Mouse (Mus musculus): ENCODE measurements around the gene Gm38392. TPM values are rescaled to one million over a fixed set of nuclear protein-coding genes. Genes with fewer than 3 reads are reported as not detected.
"Not testable (repeated sequence)": the region's sequence is repeated elsewhere in the genome, so short reads cannot be mapped to it uniquely, and the experiment has no call there.

Gm38392 gene
- polyA plus RNA-seq, 1 experiment from 2014 or later: 1.4 TPM

GRCm38 (mm10) chr3:88284815-88285564 is 2.0 kb downstream of the Gm38392 start:
- H3K36me3 ChIP-seq (ENCODE audit: control insufficient read depth, insufficient read depth, low read length); H3K27ac ChIP-seq (ENCODE audit: low read depth, low read length); H3K4me3 ChIP-seq (ENCODE audit: low read depth, low read length); ATAC-seq (replicated peaks; ENCODE audit: low FRiP score); H3K27me3 ChIP-seq (replicated peaks; ENCODE audit: control insufficient read depth, insufficient read depth, low read length); H3K9me3 ChIP-seq (ENCODE audit: control insufficient read depth, low read length); H3K4me1 ChIP-seq (replicated peaks; ENCODE audit: control insufficient read depth, insufficient read depth, low read length); DNase-seq (ENCODE audit: low spot score); H3K4me2 ChIP-seq; H3K9ac ChIP-seq (ENCODE audit: low read depth, low read length): not testable (repeated sequence)
- 94% methylated on average over 14 of the region's 14 CpGs for WGBS

- not testable (repeated sequence) for H3K4me2 ChIP-seq; H3K9ac ChIP-seq (ENCODE audit: low read depth, low read length); H3K4me1 ChIP-seq (replicated peaks; ENCODE audit: control insufficient read depth, insufficient read depth, low read length); H3K4me3 ChIP-seq (ENCODE audit: low read depth, low read length); DNase-seq (ENCODE audit: low spot score); H3K27ac ChIP-seq (ENCODE audit: low read depth, low read length); H3K27me3 ChIP-seq (replicated peaks; ENCODE audit: control insufficient read depth, insufficient read depth, low read length); H3K9me3 ChIP-seq (ENCODE audit: control insufficient read depth, low read length); H3K36me3 ChIP-seq (ENCODE audit: control insufficient read depth, insufficient read depth, low read length); ATAC-seq (replicated peaks; ENCODE audit: low FRiP score)
- WGBS: 73% methylated on average over 11 of the region's 11 CpGs
These were observed 5.7 kb downstream of the Gm38392 start for GRCm38 (mm10) chr3:88281141-88281916.

GRCm38 (mm10) chr3:88280035-88280434 is 7.0 kb downstream of the Gm38392 start:
- Histone ChIP-seq H3K27me3 (replicated peaks; ENCODE audit: control insufficient read depth, insufficient read depth, low read length) (no peaks in the 10 kb centered on the region), H3K36me3 (ENCODE audit: control insufficient read depth, insufficient read depth, low read length) (no peaks in the 10 kb centered on the region), H3K27ac (ENCODE audit: low read depth, low read length) (no peak overlapping the region), H3K9me3 (ENCODE audit: control insufficient read depth, low read length) (no peaks in the 10 kb centered on the region), H3K4me3 (ENCODE audit: low read depth, low read length) (no peak overlapping the region), H3K4me2 (no peak overlapping the region), H3K4me1 (replicated peaks; ENCODE audit: control insufficient read depth, insufficient read depth, low read length) (no peaks in the 10 kb centered on the region), H3K9ac (ENCODE audit: low read depth, low read length) (no peak overlapping the region)
- 85% methylated on average over 2 of the region's 2 CpGs for WGBS
- no peak for DNase-seq (ENCODE audit: low spot score)
- no peak for ATAC-seq (replicated peaks; ENCODE audit: low FRiP score)

- no peak overlapping the region for H3K9ac ChIP-seq (ENCODE audit: low read depth, low read length)
- no peaks in the 10 kb centered on the region for H3K4me1 ChIP-seq (replicated peaks; ENCODE audit: control insufficient read depth, insufficient read depth, low read length)
- H3K36me3 ChIP-seq (ENCODE audit: control insufficient read depth, insufficient read depth, low read length): no peaks in the 10 kb centered on the region
- 40% methylated on average over 7 of the region's 7 CpGs for WGBS
- H3K9me3 ChIP-seq (ENCODE audit: control insufficient read depth, low read length): no peaks in the 10 kb centered on the region
- no peak overlapping the region for H3K27ac ChIP-seq (ENCODE audit: low read depth, low read length)
- no peak overlapping the region for H3K4me3 ChIP-seq (ENCODE audit: low read depth, low read length)
- no peaks in the 10 kb centered on the region for H3K27me3 ChIP-seq (replicated peaks; ENCODE audit: control insufficient read depth, insufficient read depth, low read length)
- ATAC-seq (replicated peaks; ENCODE audit: low FRiP score) (no peak), DNase-seq (ENCODE audit: low spot score) (no peak)
- H3K4me2 ChIP-seq: no peak overlapping the region
These were observed 10.4 kb downstream of the Gm38392 start for GRCm38 (mm10) chr3:88276529-88277143.

GRCm38 (mm10) chr3:88276121-88276520 is 10.9 kb downstream of the Gm38392 start:
- H3K27me3 ChIP-seq (replicated peaks; ENCODE audit: control insufficient read depth, insufficient read depth, low read length): no peaks in the 10 kb centered on the region
- no peak for ATAC-seq (replicated peaks; ENCODE audit: low FRiP score)
- 76% methylated on average over 2 of the region's 2 CpGs for WGBS
- no peak for DNase-seq (ENCODE audit: low spot score)
- H3K36me3 ChIP-seq (ENCODE audit: control insufficient read depth, insufficient read depth, low read length): no peaks in the 10 kb centered on the region
- H3K27ac ChIP-seq (ENCODE audit: low read depth, low read length): no peak overlapping the region
- no peaks in the 10 kb centered on the region for H3K9me3 ChIP-seq (ENCODE audit: control insufficient read depth, low read length)
- H3K4me1 ChIP-seq (replicated peaks; ENCODE audit: control insufficient read depth, insufficient read depth, low read length): no peaks in the 10 kb centered on the region
- H3K4me3 ChIP-seq (ENCODE audit: low read depth, low read length): no peak overlapping the region
- H3K4me2 ChIP-seq: no peak overlapping the region
- H3K9ac ChIP-seq (ENCODE audit: low read depth, low read length): no peak overlapping the region

GRCm38 (mm10) chr3:88274002-88274401 is 13.0 kb downstream of the Gm38392 start:
- DNase-seq (ENCODE audit: low spot score): no peak
- Histone ChIP-seq H3K4me1 (replicated peaks; ENCODE audit: control insufficient read depth, insufficient read depth, low read length) (no peaks in the 10 kb centered on the region), H3K9me3 (ENCODE audit: control insufficient read depth, low read length) (no peaks in the 10 kb centered on the region), H3K36me3 (ENCODE audit: control insufficient read depth, insufficient read depth, low read length) (no peaks in the 10 kb centered on the region), H3K4me2 (no peak overlapping the region), H3K9ac (ENCODE audit: low read depth, low read length) (no peak overlapping the region), H3K27me3 (replicated peaks; ENCODE audit: control insufficient read depth, insufficient read depth, low read length) (no peaks in the 10 kb centered on the region), H3K4me3 (ENCODE audit: low read depth, low read length) (no peak overlapping the region), H3K27ac (ENCODE audit: low read depth, low read length) (no peak overlapping the region)
- WGBS: 86% methylated on average over 4 of the region's 4 CpGs
- no peak for ATAC-seq (replicated peaks; ENCODE audit: low FRiP score)

GRCm38 (mm10) chr3:88271859-88272258 is 15.2 kb downstream of the Gm38392 start:
- Histone ChIP-seq H3K36me3 (ENCODE audit: control insufficient read depth, insufficient read depth, low read length) (no peaks in the 10 kb centered on the region), H3K9ac (ENCODE audit: low read depth, low read length) (no peak overlapping the region), H3K4me3 (ENCODE audit: low read depth, low read length) (no peak overlapping the region), H3K4me2 (no peak overlapping the region), H3K9me3 (ENCODE audit: control insufficient read depth, low read length) (no peaks in the 10 kb centered on the region), H3K4me1 (replicated peaks; ENCODE audit: control insufficient read depth, insufficient read depth, low read length) (no peaks in the 10 kb centered on the region), H3K27me3 (replicated peaks; ENCODE audit: control insufficient read depth, insufficient read depth, low read length) (no peaks in the 10 kb centered on the region), H3K27ac (ENCODE audit: low read depth, low read length) (no peak overlapping the region)
- 89% methylated on average over 3 of the region's 3 CpGs for WGBS
- ATAC-seq (replicated peaks; ENCODE audit: low FRiP score) (no peak), DNase-seq (ENCODE audit: low spot score) (no peak)

- H3K9me3 ChIP-seq (ENCODE audit: control insufficient read depth, low read length); H3K4me2 ChIP-seq; H3K36me3 ChIP-seq (ENCODE audit: control insufficient read depth, insufficient read depth, low read length); H3K4me3 ChIP-seq (ENCODE audit: low read depth, low read length); ATAC-seq (replicated peaks; ENCODE audit: low FRiP score); H3K4me1 ChIP-seq (replicated peaks; ENCODE audit: control insufficient read depth, insufficient read depth, low read length); DNase-seq (ENCODE audit: low spot score); H3K27ac ChIP-seq (ENCODE audit: low read depth, low read length); H3K9ac ChIP-seq (ENCODE audit: low read depth, low read length); H3K27me3 ChIP-seq (replicated peaks; ENCODE audit: control insufficient read depth, insufficient read depth, low read length): not testable (repeated sequence)
- WGBS: 66% methylated on average over 2 of the region's 2 CpGs
These were observed 15.7 kb downstream of the Gm38392 start for GRCm38 (mm10) chr3:88271298-88271697.

Data from liver, embryonic 11.5 days (tissue).